Mouse (Mus musculus): ENCODE data around the gene Tnpo3. TPM values are rescaled to one million over a fixed set of nuclear protein-coding genes. Genes with fewer than 3 reads are reported as not detected.

The Tnpo3 gene
- polyA plus RNA-seq, 1 experiment from 2014 or later, result 98.2 TPM

DNA sequence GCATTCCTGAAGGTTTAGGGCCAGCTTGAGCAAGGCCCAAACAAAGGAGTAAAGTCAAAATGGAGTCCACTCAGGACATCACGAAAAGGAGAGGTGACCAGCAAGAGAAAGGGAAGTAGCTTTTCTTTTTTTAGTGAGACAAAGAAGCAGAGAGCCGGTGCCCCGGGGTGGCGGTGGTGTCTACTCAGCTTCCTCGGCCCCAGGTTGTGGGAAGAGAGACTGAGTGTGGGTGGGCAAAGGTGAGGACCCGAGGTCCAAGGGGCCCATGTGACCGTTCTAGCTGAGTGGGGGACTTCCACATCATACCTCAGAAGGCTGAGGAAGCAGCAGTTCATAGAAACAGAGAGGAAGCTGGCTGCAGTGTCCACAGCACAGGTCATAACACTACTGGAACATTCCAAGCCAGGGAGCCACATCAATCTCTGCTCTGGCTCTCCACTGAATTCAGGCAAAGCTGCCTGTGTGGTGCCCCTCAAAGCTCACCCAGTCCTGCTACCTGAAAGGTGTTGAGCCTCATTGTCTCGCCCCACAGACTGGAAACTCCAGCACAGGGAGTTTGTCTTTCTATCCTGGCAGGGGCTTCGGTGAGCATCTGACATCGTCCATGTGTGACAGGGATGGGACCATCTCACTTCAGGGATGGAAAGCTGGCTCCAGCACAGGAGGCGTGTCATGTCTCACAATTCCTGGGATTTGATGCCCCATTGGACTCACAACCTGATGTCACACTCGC, 86.2 kb downstream of the Tnpo3 start:
- Histone ChIP-seq H3K4me3 (no peak overlapping the region), H3K36me3 (no peaks in the 10 kb centered on the region), H3K9me3 (0 out of 2 replicates have a peak, but pooled peaks cover 4% of the 10 kb centered on the region), H3K4me2 (replicated peaks) (no peak overlapping the region), H3K27ac (no peak overlapping the region), H3K4me1 (peaks cover 20% of the 10 kb centered on the region), H3K9ac (no peak overlapping the region), H3K27me3 (replicated peaks) (peaks cover 27% of the 10 kb centered on the region)
- no peak for ATAC-seq (ENCODE audit: low FRiP score, low read depth)
- 84% methylated on average over 12 of the region's 12 CpGs for WGBS

DNA sequence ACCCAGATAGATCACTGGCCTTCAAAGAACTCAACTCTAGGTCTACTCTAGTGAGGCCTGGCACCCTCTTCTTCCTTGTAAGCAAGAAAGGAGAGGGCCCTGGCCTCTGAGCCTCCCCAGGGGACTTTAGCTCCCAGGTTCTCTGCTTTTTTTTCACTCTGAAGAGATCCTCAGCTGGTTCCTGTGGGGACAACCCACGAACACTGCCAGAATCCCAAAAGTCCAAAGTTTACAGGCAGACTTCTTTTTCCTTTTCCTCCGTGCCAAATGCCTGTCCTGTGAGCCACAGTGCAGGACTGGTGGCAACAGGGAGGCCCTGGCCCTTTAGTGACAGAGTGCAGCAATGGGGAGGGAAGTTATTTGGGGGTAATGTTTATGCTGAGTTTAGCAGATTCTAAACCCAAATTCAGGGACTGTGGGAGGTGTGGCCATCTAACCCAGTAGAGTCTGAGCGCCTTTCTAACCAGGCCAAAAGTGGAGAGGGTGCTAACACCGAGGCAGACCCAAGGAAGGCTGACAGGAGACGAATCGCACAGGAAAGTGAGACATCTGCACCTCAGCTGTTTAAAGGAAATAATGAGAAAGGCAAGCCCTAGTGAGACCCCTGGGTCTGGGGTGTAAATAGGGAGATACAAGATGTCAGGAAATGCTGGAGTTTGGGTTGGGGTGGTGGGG, 86.9 kb downstream of the Tnpo3 start:
- Histone ChIP-seq H3K4me2 (replicated peaks) (no peak overlapping the region), H3K4me3 (no peak overlapping the region), H3K36me3 (no peaks in the 10 kb centered on the region), H3K4me1 (peaks cover 16% of the 10 kb centered on the region), H3K27me3 (replicated peaks) (peaks cover 20% of the 10 kb centered on the region), H3K9ac (no peak overlapping the region), H3K27ac (no peak overlapping the region), H3K9me3 (0 out of 2 replicates have a peak, but pooled peaks cover 4% of the 10 kb centered on the region)
- WGBS, result 78% methylated on average over 6 of the region's 6 CpGs
- no peak for ATAC-seq (ENCODE audit: low FRiP score, low read depth)

DNA sequence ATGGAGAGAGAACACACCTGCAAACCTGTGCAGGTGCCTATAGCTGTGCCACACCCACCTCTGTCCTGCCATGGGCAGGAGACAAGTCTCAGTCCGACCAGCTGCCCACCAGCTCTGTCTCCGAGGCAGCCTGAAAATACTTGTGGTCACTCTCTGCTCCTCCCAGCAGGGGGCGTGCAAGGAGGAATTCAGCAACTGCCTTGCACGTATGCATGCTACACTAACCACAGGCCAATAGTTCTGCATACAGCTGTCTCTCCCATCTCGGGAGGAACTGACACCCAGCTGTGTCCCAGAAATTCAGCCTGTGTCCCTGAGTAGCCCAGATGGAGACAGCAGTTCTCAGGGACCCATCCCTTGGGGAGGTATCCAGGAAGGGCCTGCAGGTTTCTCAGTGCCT, 92.5 kb downstream of the Tnpo3 start:
- no peaks in the 10 kb centered on the region; the same call in 1 of the 2 replicates for H3K27me3 ChIP-seq (replicated peaks)
- no peaks in the 10 kb centered on the region for H3K36me3 ChIP-seq
- no peak overlapping the region for H3K4me3 ChIP-seq
- no peak overlapping the region for H3K27ac ChIP-seq
- no peak overlapping the region for H3K4me2 ChIP-seq (replicated peaks)
- peak; percentile 58; the same call in 1 of the 2 replicates for ATAC-seq (ENCODE audit: low FRiP score, low read depth)
- 0 out of 2 replicates have a peak, but pooled peaks cover 4% of the 10 kb centered on the region for H3K9me3 ChIP-seq
- 11% methylated on average over 5 of the region's 5 CpGs for WGBS
- H3K4me1 ChIP-seq, result peaks cover 9% of the 10 kb centered on the region; the same call in 1 of the 2 replicates
- H3K9ac ChIP-seq, result no peak overlapping the region

DNA sequence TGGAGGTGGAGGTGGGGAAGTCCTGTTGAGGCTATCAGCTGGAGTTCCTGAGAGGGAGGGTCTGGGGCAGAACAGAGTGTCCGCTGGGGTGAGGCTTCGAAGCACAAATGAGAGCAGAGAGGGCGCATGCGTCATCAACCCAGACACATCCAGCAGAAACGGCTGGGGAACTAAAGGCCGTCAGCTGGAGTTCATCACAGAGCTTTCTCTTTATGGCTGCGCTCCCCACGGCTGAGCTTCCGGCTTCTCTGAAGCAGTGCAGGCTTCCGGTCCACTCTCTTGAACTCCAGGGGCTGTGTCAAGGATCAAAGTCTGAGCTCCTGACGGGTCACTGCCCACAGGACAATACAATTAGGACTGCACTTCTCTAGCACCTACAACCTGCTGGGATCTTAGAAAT, 96.4 kb downstream of the Tnpo3 start:
- Histone ChIP-seq H3K4me1 (peaks cover 9% of the 10 kb centered on the region; the same call in 1 of the 2 replicates), H3K27me3 (replicated peaks) (peaks cover 14% of the 10 kb centered on the region), H3K36me3 (no peaks in the 10 kb centered on the region), H3K27ac (no peak overlapping the region), H3K9me3 (no peaks in the 10 kb centered on the region), H3K4me3 (no peak overlapping the region), H3K9ac (no peak overlapping the region), H3K4me2 (replicated peaks) (peak overlapping the region; percentile 57)
- peak; percentile 64 for ATAC-seq (ENCODE audit: low FRiP score, low read depth)
- under 1% methylated on average over 11 of the region's 11 CpGs for whole genome bisulfite sequencing

DNA sequence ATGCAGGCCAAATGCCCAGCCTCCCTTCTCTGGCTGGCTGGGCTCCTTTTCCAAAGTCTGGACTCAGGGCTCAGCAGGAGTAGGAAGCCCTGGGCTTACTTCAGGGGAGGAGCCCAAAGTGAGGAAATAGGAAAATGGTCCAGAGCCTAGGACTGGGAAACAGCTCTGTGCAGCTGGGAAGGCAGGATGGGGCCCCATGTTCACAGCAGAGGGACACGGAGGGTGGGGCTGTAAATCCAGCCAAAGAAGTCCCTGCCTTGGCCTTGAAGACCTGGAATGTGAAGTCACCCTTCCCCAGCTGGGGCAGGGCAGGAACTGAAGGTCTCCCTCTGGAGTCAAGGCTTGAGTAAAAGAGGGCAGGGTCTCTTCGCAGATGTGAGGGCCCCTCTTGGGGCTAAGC, 100.6 kb downstream of the Tnpo3 start:
- no peak overlapping the region for H3K27ac ChIP-seq
- H3K4me3 ChIP-seq, result no peak overlapping the region
- no peaks in the 10 kb centered on the region for H3K9me3 ChIP-seq
- no peaks in the 10 kb centered on the region for H3K36me3 ChIP-seq
- peaks cover 43% of the 10 kb centered on the region for H3K27me3 ChIP-seq (replicated peaks)
- no peak overlapping the region for H3K9ac ChIP-seq
- H3K4me2 ChIP-seq (replicated peaks), result no peak overlapping the region
- ATAC-seq (ENCODE audit: low FRiP score, low read depth), result no peak
- peaks cover 22% of the 10 kb centered on the region for H3K4me1 ChIP-seq
- 33% methylated on average over 2 of the region's 2 CpGs for WGBS

DNA sequence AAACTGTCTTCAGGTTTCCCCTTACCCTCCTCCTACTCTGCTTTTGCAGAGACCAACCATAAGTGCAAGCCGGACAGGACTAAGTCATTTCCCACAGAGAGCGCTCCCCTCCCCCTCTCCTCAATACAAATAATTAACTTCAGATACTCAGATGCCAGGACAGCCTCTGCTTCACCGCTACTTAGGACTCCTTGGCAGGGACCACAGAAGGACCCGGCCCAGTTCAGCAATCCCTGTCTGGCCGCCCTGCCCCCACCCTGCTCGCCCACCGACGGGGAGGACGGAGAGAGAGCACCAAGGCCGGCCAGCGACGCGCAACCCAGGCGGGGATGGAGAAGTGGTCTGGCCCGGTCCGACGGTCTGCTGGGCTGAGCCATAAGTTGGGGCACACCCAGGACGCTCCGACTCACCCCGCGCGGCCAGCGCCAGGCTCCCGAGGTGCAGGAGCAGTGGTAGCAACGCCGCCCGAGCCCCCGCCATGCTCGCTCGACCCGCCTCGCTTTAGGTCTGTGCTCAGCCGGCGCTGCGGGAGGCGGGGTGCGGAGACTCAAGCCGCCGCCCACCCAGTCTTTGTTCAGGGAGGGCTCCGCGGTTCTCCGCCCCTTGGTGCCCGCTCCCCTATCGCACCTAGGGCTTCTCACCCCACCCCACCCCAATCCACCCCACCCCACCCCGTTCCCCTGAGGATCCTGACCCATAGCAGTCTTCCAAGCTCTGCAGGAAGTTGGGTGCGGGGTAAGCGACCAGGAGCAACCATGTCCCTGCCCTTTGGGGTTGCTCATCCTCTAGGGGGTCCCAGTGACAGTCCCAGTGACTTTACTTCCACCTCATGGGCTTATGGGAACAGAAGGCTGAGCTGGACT, 102.0 kb downstream of the Tnpo3 start, which contains the start of gene Kcp:
Kcp (minus strand) TSS at position 506 of the 863 bp plus-strand sequence.
- H3K9me3 ChIP-seq, result no peaks in the 10 kb centered on the region
- peak within 1 kb of the TSS; percentile 69 for H3K4me2 ChIP-seq (replicated peaks)
- peak within 1 kb of the TSS; percentile 48 for H3K4me3 ChIP-seq
- peaks cover 45% of the 10 kb centered on the region for H3K27me3 ChIP-seq (replicated peaks)
- WGBS, result 1% methylated on average over 47 of the region's 47 CpGs
- peaks cover 13% of the 10 kb centered on the region; the same call in 1 of the 2 replicates for H3K4me1 ChIP-seq
- H3K27ac ChIP-seq, result no peak within 1 kb of the TSS
- H3K36me3 ChIP-seq, result no peaks in the 10 kb centered on the region
- peak; percentile 57 for ATAC-seq (ENCODE audit: low FRiP score, low read depth)
- peak within 1 kb of the TSS; percentile 55 for H3K9ac ChIP-seq

GRCm38 (mm10) chr6:29506834-29507233, 102.9 kb downstream of the Tnpo3 start:
- no peak for ATAC-seq (ENCODE audit: low FRiP score, low read depth)
- peak overlapping the region; percentile 69 for H3K4me2 ChIP-seq (replicated peaks)
- no peaks in the 10 kb centered on the region for H3K36me3 ChIP-seq
- no peaks in the 10 kb centered on the region for H3K9me3 ChIP-seq
- H3K27me3 ChIP-seq (replicated peaks), result peaks cover 45% of the 10 kb centered on the region
- no peak overlapping the region for H3K9ac ChIP-seq
- peak overlapping the region; percentile 48 for H3K4me3 ChIP-seq
- 21% methylated on average over 8 of the region's 8 CpGs for WGBS
- H3K4me1 ChIP-seq, result peaks cover 13% of the 10 kb centered on the region; the same call in 1 of the 2 replicates
- no peak overlapping the region for H3K27ac ChIP-seq

GRCm38 (mm10) chr6:29505493-29505892, 104.2 kb downstream of the Tnpo3 start:
- 94% methylated on average over 5 of the region's 5 CpGs for WGBS
- Histone ChIP-seq H3K9me3 (no peaks in the 10 kb centered on the region), H3K27me3 (replicated peaks) (peaks cover 45% of the 10 kb centered on the region), H3K4me3 (no peak overlapping the region), H3K36me3 (no peaks in the 10 kb centered on the region), H3K4me2 (replicated peaks) (no peak overlapping the region), H3K9ac (no peak overlapping the region), H3K27ac (no peak overlapping the region), H3K4me1 (peaks cover 13% of the 10 kb centered on the region; the same call in 1 of the 2 replicates)
- ATAC-seq (ENCODE audit: low FRiP score, low read depth), result no peak

GRCm38 (mm10) chr6:29501599-29501998, 108.1 kb downstream of the Tnpo3 start:
- 93% methylated on average over 1 of the region's 1 CpGs for WGBS
- no peaks in the 10 kb centered on the region; the same call in 1 of the 2 replicates for H3K36me3 ChIP-seq
- no peak overlapping the region for H3K27ac ChIP-seq
- ATAC-seq (ENCODE audit: low FRiP score, low read depth), result no peak
- H3K9ac ChIP-seq, result no peak overlapping the region
- no peaks in the 10 kb centered on the region for H3K4me1 ChIP-seq
- H3K9me3 ChIP-seq, result no peaks in the 10 kb centered on the region
- H3K4me3 ChIP-seq, result no peak overlapping the region
- peaks cover 38% of the 10 kb centered on the region for H3K27me3 ChIP-seq (replicated peaks)
- H3K4me2 ChIP-seq (replicated peaks), result no peak overlapping the region

- Histone ChIP-seq H3K36me3 (no peaks in the 10 kb centered on the region; the same call in 1 of the 2 replicates), H3K9ac (no peak overlapping the region), H3K9me3 (no peaks in the 10 kb centered on the region), H3K27me3 (replicated peaks) (peaks cover 40% of the 10 kb centered on the region), H3K4me3 (no peak overlapping the region), H3K4me1 (no peaks in the 10 kb centered on the region), H3K4me2 (replicated peaks) (no peak overlapping the region), H3K27ac (no peak overlapping the region)
- no peak for ATAC-seq (ENCODE audit: low FRiP score, low read depth)
- WGBS, result 89% methylated on average over 6 of the region's 6 CpGs
Measured at GRCm38 (mm10) chr6:29500810-29501209, 108.9 kb downstream of the Tnpo3 start.

GRCm38 (mm10) chr6:29500177-29500576, 109.5 kb downstream of the Tnpo3 start:
- Histone ChIP-seq H3K4me1 (no peaks in the 10 kb centered on the region), H3K4me3 (no peak overlapping the region), H3K9me3 (no peaks in the 10 kb centered on the region), H3K9ac (no peak overlapping the region), H3K27ac (no peak overlapping the region), H3K4me2 (replicated peaks) (no peak overlapping the region), H3K36me3 (no peaks in the 10 kb centered on the region; the same call in 1 of the 2 replicates), H3K27me3 (replicated peaks) (peaks cover 38% of the 10 kb centered on the region)
- 97% methylated on average over 7 of the region's 7 CpGs for WGBS
- no peak for ATAC-seq (ENCODE audit: low FRiP score, low read depth)

Measured in neural tube, embryonic 12.5 days (tissue).